Mouse (Mus musculus): ENCODE measurements at regions not wholly inside any gene's neighbourhood (a gene's known extent, or its start where the extent isn't known, plus 50 kb on each side); places are given as distances from the start of the nearest gene placed in this dataset.

GRCm38 (mm10) chr12:109514292-109514818 lies 61.7 kb downstream of the Dlk1 start:
- no peaks in the 10 kb centered on the region for H3K36me3 ChIP-seq (ENCODE audit: control insufficient read depth, insufficient read depth, low read length)
- no peaks in the 10 kb centered on the region for H3K9me3 ChIP-seq (replicated peaks; ENCODE audit: control insufficient read depth, low read length)
- no peak for ATAC-seq (ENCODE audit: insufficient read depth, low FRiP score)
- no peaks in the 10 kb centered on the region for H3K27me3 ChIP-seq (ENCODE audit: control insufficient read depth, insufficient read depth, low read length)
- 81% methylated on average over 9 of the region's 9 CpGs for WGBS
- no peak overlapping the region for H3K27ac ChIP-seq (ENCODE audit: low read length)
- no peak overlapping the region for H3K4me3 ChIP-seq (replicated peaks; ENCODE audit: low read length)
- H3K4me1 ChIP-seq (ENCODE audit: control insufficient read depth, insufficient read depth, low read length) = peaks cover 51% of the 10 kb centered on the region
- no peak overlapping the region for H3K4me2 ChIP-seq (ENCODE audit: low read depth, low read length)
- H3K9ac ChIP-seq (ENCODE audit: low read length) = no peak overlapping the region

Data from stomach, embryonic 16.5 days (tissue).